In the genomic region with DNA sequence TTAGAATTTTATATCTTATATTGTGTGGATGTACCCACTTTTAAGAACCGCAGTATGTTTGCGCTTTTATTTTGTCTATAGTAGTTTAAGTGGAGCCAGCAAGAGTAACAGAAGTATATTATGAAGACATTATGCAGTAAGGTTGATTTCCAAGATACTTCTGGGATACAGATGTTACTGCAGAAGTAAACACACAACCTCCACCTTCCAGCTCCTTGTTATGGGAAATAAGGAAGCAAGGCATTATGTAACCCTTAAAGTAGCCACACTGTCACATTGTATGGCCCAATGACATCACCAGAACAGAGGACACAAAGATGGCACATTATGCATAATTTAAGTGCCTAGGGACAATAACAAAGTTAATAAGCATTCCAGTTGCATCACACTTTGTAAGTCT, we compare ENCODE assay signal across 8 mouse cellular contexts. TPM values are rescaled to one million over a fixed set of nuclear protein-coding genes. Genes with fewer than 3 reads are reported as not detected.
DNase-seq lines count a peak whose midpoint lies in the region; ATAC-seq and TF ChIP-seq lines count a peak whose summit lies in the region.

No protein-coding gene starts in this region.

- 87% methylated on average over 2 of the region's 2 CpGs for WGBS in lung, embryonic 15.5 days
- WGBS in forebrain, embryonic 15.5 days: 94% methylated on average over 2 of the region's 2 CpGs
- WGBS in limb, embryonic 14.5 days: 89% methylated on average over 2 of the region's 2 CpGs

- no peaks in the 10 kb centered on the region for H3K36me3 ChIP-seq in lung, embryonic 15.5 days
- H3K36me3 ChIP-seq in forebrain, embryonic 15.5 days: no peaks in the 10 kb centered on the region
- no peaks in the 10 kb centered on the region for H3K36me3 ChIP-seq in limb, embryonic 14.5 days (ENCODE audit: control insufficient read depth, insufficient read depth, low read length)

- no peak for DNase-seq in lung, postnatal 14 days
- no peak for DNase-seq in limb, embryonic 14.5 days (ENCODE audit: low spot score)
- peak; percentile 12 for DNase-seq in retina, embryonic 14.5 days (ENCODE audit: low spot score)
- DNase-seq in gastrocnemius, adult 18-20 months (ENCODE audit: low spot score): no peak
- DNase-seq in urinary bladder, postnatal 4 days (ENCODE audit: low spot score in 2 of 2): no peak
- DNase-seq in adrenal gland, adult 2 months: no peak

- ATAC-seq in lung, embryonic 15.5 days (ENCODE audit: borderline replicate concordance, extremely low read depth, low FRiP score, low TSS enrichment): no peak
- ATAC-seq in forebrain, embryonic 15.5 days (replicated peaks): no peak
- ATAC-seq in limb, embryonic 14.5 days (ENCODE audit: low FRiP score, low read depth): no peak

- H3K9ac ChIP-seq in lung, embryonic 15.5 days: peak overlapping the region; percentile 68; the same call in 1 of the 2 replicates
- H3K9ac ChIP-seq in forebrain, embryonic 15.5 days (replicated peaks): no peak overlapping the region
- H3K9ac ChIP-seq in limb, embryonic 14.5 days (ENCODE audit: low read depth, low read length, severe bottlenecking): no peak overlapping the region

- no peak overlapping the region; the same call in 1 of the 2 replicates for H3K27ac ChIP-seq in lung, embryonic 15.5 days
- no peak overlapping the region for H3K27ac ChIP-seq in forebrain, embryonic 15.5 days (replicated peaks)
- no peak overlapping the region for H3K27ac ChIP-seq in limb, embryonic 14.5 days (replicated peaks; ENCODE audit: low read depth, low read length)

- TF ChIP-seq POLR2A in limb, embryonic 14.5 days (IDR thresholded peaks at IDR 0.05; ENCODE audit: borderline replicate concordance, extremely low read depth, insufficient read depth, insufficient read length): no peak

- no peaks in the 10 kb centered on the region for H3K27me3 ChIP-seq in lung, embryonic 15.5 days
- no peaks in the 10 kb centered on the region for H3K27me3 ChIP-seq in forebrain, embryonic 15.5 days
- H3K27me3 ChIP-seq in limb, embryonic 14.5 days (ENCODE audit: control insufficient read depth, insufficient read depth, low read length): no peaks in the 10 kb centered on the region

- no peaks in the 10 kb centered on the region for H3K9me3 ChIP-seq in lung, embryonic 15.5 days
- H3K9me3 ChIP-seq in forebrain, embryonic 15.5 days: no peaks in the 10 kb centered on the region
- H3K9me3 ChIP-seq in limb, embryonic 14.5 days (ENCODE audit: control insufficient read depth, low read length): no peaks in the 10 kb centered on the region

- peak overlapping the region; percentile 72 for H3K4me3 ChIP-seq in lung, embryonic 15.5 days
- H3K4me3 ChIP-seq in forebrain, embryonic 15.5 days: no peak overlapping the region; the same call in 1 of the 2 replicates
- peak overlapping the region; percentile 61; the same call in 1 of the 2 replicates for H3K4me3 ChIP-seq in limb, embryonic 14.5 days (replicated peaks; ENCODE audit: low read length)

- peaks cover 3% of the 10 kb centered on the region; the same call in 1 of the 2 replicates for H3K4me1 ChIP-seq in lung, embryonic 15.5 days
- peaks cover 10% of the 10 kb centered on the region for H3K4me1 ChIP-seq in forebrain, embryonic 15.5 days
- H3K4me1 ChIP-seq in limb, embryonic 14.5 days (ENCODE audit: control insufficient read depth, insufficient read depth, low read length): no peaks in the 10 kb centered on the region

- peak overlapping the region; percentile 89 for H3K4me2 ChIP-seq in lung, embryonic 15.5 days
- peak overlapping the region; percentile 99; the same call in 1 of the 2 replicates for H3K4me2 ChIP-seq in forebrain, embryonic 15.5 days (replicated peaks)
- peak overlapping the region; percentile 93; the same call in 1 of the 2 replicates for H3K4me2 ChIP-seq in limb, embryonic 14.5 days (replicated peaks; ENCODE audit: low read depth, low read length, severe bottlenecking)

RNA-seq across cellular contexts. Expression of gene Plscr4, which starts 1.2 kb away (rescaled TPM):
- polyA plus RNA-seq in lung, embryonic 15.5 days (2015; fragmentation: Nextera tagmentation; extraction: Ambion mirVana): 16.0 and 17.3 TPM in 2 replicates
- 1.1 and 1.3 TPM in 2 replicates for polyA plus RNA-seq in forebrain, embryonic 15.5 days (2015; fragmentation: Nextera tagmentation; extraction: Ambion mirVana)
- 3.5 and 3.8 TPM in 2 replicates for polyA plus RNA-seq in limb, embryonic 14.5 days (2012; rRNA removed)
- 2.1 and 3.1 TPM in 2 replicates for polyA plus RNA-seq in limb, embryonic 14.5 days (2014; fragmentation: Nextera tagmentation; extraction: Ambion mirVana)
- total RNA-seq in gastrocnemius, adult 18-20 months (2021): 1 to 10 TPM; 2.3 to 3.1 TPM
- total RNA-seq in adrenal gland, adult 2 months (2021): 10 to 100 TPM; 13.2 to 15.5 TPM
- polyA plus RNA-seq in adrenal gland, adult 2 months (2012; rRNA removed): 19.1 and 24.3 TPM in 2 replicates
